Mouse (Mus musculus) cortical plate, adult 2 months (tissue): ENCODE measurements around the gene Cfap45. TPM values are rescaled to one million over a fixed set of nuclear protein-coding genes. Genes with fewer than 3 reads are reported as not detected.

Experiments
- H3K27ac ChIP-seq: fragments of 200-500 bp; 2 replicates; pipeline ENCODE4 v1.5.1; 2012; ENCODE audit warnings: low read length, control low read depth, inconsistent platforms; ENCODE audit not compliant: insufficient read depth
- H3K4me1 ChIP-seq: fragments of 200-500 bp; 2 replicates; pipeline ENCODE4 v1.6.1; 2011; ENCODE audit warnings: low read length; ENCODE audit not compliant: control insufficient read depth, insufficient read depth
- H3K4me3 ChIP-seq: fragments of 200-500 bp; 2 replicates; pipeline ENCODE4 v1.5.1; 2011; ENCODE audit warnings: mild to moderate bottlenecking, low read length, control low read depth; ENCODE audit not compliant: insufficient read depth
- CTCF ChIP-seq: fragments of 200-500 bp; IDR thresholded peaks from 2 replicates; pipeline ENCODE4 v1.5.1; 2011; ENCODE audit warnings: mild to moderate bottlenecking, control low read depth, low read length; ENCODE audit not compliant: insufficient read depth; ENCODE audit errors: extremely low read depth
- POLR2A ChIP-seq: fragments of 200-500 bp; IDR thresholded peaks from 2 replicates; pipeline ENCODE4 v1.6.1; 2011; ENCODE audit warnings: mild to moderate bottlenecking, low read length, control low read depth; ENCODE audit not compliant: insufficient read depth; ENCODE audit errors: extremely low read depth
- polyA plus RNA-seq: library from polyadenylated mRNA; depleted of rRNA; stranded (reverse); fragments of >200 nt; gene quantifications from 2 replicates; pipeline ENCODE4 v1.2.3, GENCODE M21; 2012; rRNA removed

Gene Cfap45
- polyA plus RNA-seq, 1 experiment: 3.3 TPM

GRCm38 (mm10) chr1:172593956-172594355, 73.4 kb downstream of the Cfap45 start:
- TF ChIP-seq POLR2A (no peak), CTCF (no peak)
- H3K4me3 ChIP-seq: no peak overlapping the region
- H3K27ac ChIP-seq: no peak overlapping the region

DNA sequence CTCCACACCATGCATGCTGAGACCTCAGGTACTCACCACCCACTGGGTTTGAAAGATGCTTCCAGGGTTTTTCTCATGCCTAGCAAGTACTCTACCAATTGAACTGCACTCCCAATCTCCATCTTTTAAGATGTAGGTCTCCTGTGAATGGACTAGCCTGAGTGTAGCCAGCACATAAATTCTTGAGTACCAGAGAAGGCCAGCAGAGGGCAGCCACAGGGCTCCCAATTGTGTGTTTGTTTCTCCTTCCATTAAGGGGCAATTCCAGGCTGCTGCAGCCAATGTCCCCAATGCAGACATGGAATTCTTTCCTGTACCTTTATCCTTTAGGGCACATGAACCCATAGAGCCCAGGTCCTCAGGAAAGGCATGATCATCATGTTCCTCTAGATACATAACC, 73.9 kb downstream of the Cfap45 start:
- Histone ChIP-seq H3K4me1 (no peaks in the 10 kb centered on the region), H3K4me3 (no peak overlapping the region), H3K27ac (no peak overlapping the region)
- TF ChIP-seq POLR2A (no peak), CTCF (peak; percentile 50)

More at GRCm38 (mm10) chr1:172593956-172594355, 73.4 kb downstream of the Cfap45 start:
- H3K4me1 ChIP-seq: no peaks in the 10 kb centered on the region

Other genes starting within 250 kb of the Cfap45 start
- 534 and 567 TPM in 2 replicates for gene Atp1a2, start 222.7 kb upstream of the Cfap45 start, polyA plus RNA-seq
- 169 and 180 TPM in 2 replicates for gene Kcnj9, start 191.5 kb upstream of the Cfap45 start, polyA plus RNA-seq
- 96.8 and 102 TPM in 2 replicates for gene Kcnj10, start 179.6 kb upstream of the Cfap45 start, polyA plus RNA-seq
- 6.5 TPM in 2 replicates for gene Pigm, start 144.3 kb upstream of the Cfap45 start, polyA plus RNA-seq
- gene Slamf9, start 45.4 kb upstream of the Cfap45 start, polyA plus RNA-seq: 1.3 and 1.4 TPM in 2 replicates
- gene Igsf9, start 39.0 kb upstream of the Cfap45 start, polyA plus RNA-seq: 15.6 and 16.2 TPM in 2 replicates
- 15.8 and 18.0 TPM in 2 replicates for gene Tagln2, start 20.8 kb upstream of the Cfap45 start, polyA plus RNA-seq
- gene Vsig8, start 35.1 kb downstream of the Cfap45 start, polyA plus RNA-seq: 0.47 and 0.52 TPM in 2 replicates
- 0.28 and 0.31 TPM in 2 replicates for gene Slamf8, start 69.8 kb downstream of the Cfap45 start, polyA plus RNA-seq
- 0.11 TPM in 1 of 2 replicates, not detected in the other for gene Fcrl6, start 81.8 kb downstream of the Cfap45 start, polyA plus RNA-seq
- gene Dusp23, start 112.2 kb downstream of the Cfap45 start, polyA plus RNA-seq: 11.6 and 12.0 TPM in 2 replicates
- not detected in 2 replicates for gene Crp, start 177.3 kb downstream of the Cfap45 start, polyA plus RNA-seq